15 mouse cellular contexts compared by ENCODE assay signal in genomic region chr4:119666116-119666515, GRCm38 (mm10). TPM values are rescaled to one million over a fixed set of nuclear protein-coding genes. Genes with fewer than 3 reads are reported as not detected.
DNase-seq lines count a peak whose midpoint lies in the region; ATAC-seq and TF ChIP-seq lines count a peak whose summit lies in the region.
"Had no signal": no experiment of that assay in that cellular context is flagged by ENCODE, and none has a peak within 500 bp of the region (broad histone marks: within the 10 kb centered on the region; RNA-seq: fewer than 3 reads in every experiment).

No protein-coding gene starts in this region.

- H3K27ac ChIP-seq in heart, adult 2 months = peak overlapping the region; percentile 73
- peak overlapping the region; percentile 49; the same call in 1 of the 2 replicates for H3K27ac ChIP-seq in heart, embryonic 13.5 days (replicated peaks)
- H3K27ac ChIP-seq in forebrain, embryonic 14.5 days (ENCODE audit: low read depth, low read length) = no peak overlapping the region
- H3K27ac ChIP-seq: forebrain, embryonic 12.5 days; limb, embryonic 15.5 days; lung, embryonic 15.5 days; midbrain, embryonic 12.5 days had no signal

- peaks cover 1% of the 10 kb centered on the region; the same call in 1 of the 2 replicates for H3K4me1 ChIP-seq in heart, adult 2 months (ENCODE audit: control insufficient read depth, insufficient read depth, low read length)
- peaks cover 60% of the 10 kb centered on the region for H3K4me1 ChIP-seq in heart, embryonic 13.5 days
- peaks cover 11% of the 10 kb centered on the region for H3K4me1 ChIP-seq in forebrain, embryonic 14.5 days (ENCODE audit: control insufficient read depth, insufficient read depth, low read length)
- H3K4me1 ChIP-seq: limb, embryonic 15.5 days; lung, embryonic 15.5 days had no signal

- ATAC-seq in heart, embryonic 13.5 days (ENCODE audit: extremely low read depth, insufficient number of reproducible peaks, low FRiP score, low TSS enrichment) = no peak
- ATAC-seq in inflammation-experienced regulatory T-cells, adult 6 months = no peak
- no peak for ATAC-seq in forebrain, embryonic 14.5 days
- ATAC-seq: activated CD4-positive, CD25-positive, alpha-beta regulatory T cell, adult 4 months; CD4-positive, CD25-positive, alpha-beta regulatory T cell, adult 4 months had no signal

- no peaks in the 10 kb centered on the region for H3K79me2 ChIP-seq in heart, adult 2 months (replicated peaks; ENCODE audit: control insufficient read depth, insufficient read depth, low read length)

- H3K36me3 ChIP-seq in heart, adult 2 months (ENCODE audit: control insufficient read depth, insufficient read depth, low read length) = 0 out of 2 replicates have a peak, but pooled peaks cover 2% of the 10 kb centered on the region
- H3K36me3 ChIP-seq in heart, embryonic 13.5 days = no peaks in the 10 kb centered on the region
- H3K36me3 ChIP-seq in forebrain, embryonic 14.5 days (ENCODE audit: control insufficient read depth, insufficient read depth, low read length) = no peaks in the 10 kb centered on the region
- H3K36me3 ChIP-seq: forebrain, embryonic 12.5 days; limb, embryonic 15.5 days; lung, embryonic 15.5 days; midbrain, embryonic 12.5 days had no signal

- no peak overlapping the region for H3K4me2 ChIP-seq in heart, embryonic 13.5 days
- no peak overlapping the region for H3K4me2 ChIP-seq in forebrain, embryonic 14.5 days (ENCODE audit: low read length)
- H3K4me2 ChIP-seq: forebrain, embryonic 12.5 days; limb, embryonic 15.5 days; lung, embryonic 15.5 days; midbrain, embryonic 12.5 days had no signal

- H3K9me3 ChIP-seq in heart, embryonic 13.5 days = no peaks in the 10 kb centered on the region
- no peaks in the 10 kb centered on the region for H3K9me3 ChIP-seq in forebrain, embryonic 14.5 days (replicated peaks; ENCODE audit: control insufficient read depth, low read length)
- H3K9me3 ChIP-seq: forebrain, embryonic 12.5 days; limb, embryonic 15.5 days; lung, embryonic 15.5 days; midbrain, embryonic 12.5 days had no signal

- peak; percentile 36 to 49 for DNase-seq in heart, adult 2 months
- DNase-seq in heart, postnatal 25 days (ENCODE audit: low spot score) = no peak
- DNase-seq in lung, postnatal 25 days (ENCODE audit: low spot score) = peak; percentile 7
- DNase-seq in lung, postnatal 10 days = no peak
- peak; percentile 73 to 78 for DNase-seq in kidney, postnatal 36 days
- no peak for DNase-seq in forebrain, embryonic 14.5 days (ENCODE audit: low spot score)

- peak; percentile 57; the same call in 1 of the 2 replicates for TF ChIP-seq EP300 in heart, adult 2 months (IDR thresholded peaks at IDR 0.05; ENCODE audit: insufficient read depth, low read depth, low read length)

- 37% methylated on average over 8 of the region's 8 CpGs for WGBS in heart, adult 2 months
- 31% methylated on average over 8 of the region's 8 CpGs for WGBS in heart, embryonic 13.5 days
- WGBS in forebrain, embryonic 14.5 days = 29% methylated on average over 8 of the region's 8 CpGs

- intact Hi-C loops in heart, adult 2 months (cut with DNase I) = loop anchor here (2.0 to 5.0 kb wide), 2 partner anchors 35 to 419 kb away; no protein-coding TSS in a partner anchor
- intact Hi-C loops in heart, postnatal 25 days (cut with DNase I) = loop anchor here (2.0 to 5.0 kb wide), 2 partner anchors 35 to 419 kb away; no protein-coding TSS in a partner anchor

- H3K9ac ChIP-seq in heart, adult 2 months (ENCODE audit: low read depth, low read length) = no peak overlapping the region
- no peak overlapping the region for H3K9ac ChIP-seq in heart, embryonic 13.5 days
- no peak overlapping the region for H3K9ac ChIP-seq in forebrain, embryonic 14.5 days (ENCODE audit: low read length)
- H3K9ac ChIP-seq: forebrain, embryonic 12.5 days; limb, embryonic 15.5 days; lung, embryonic 15.5 days; midbrain, embryonic 12.5 days had no signal

- no peak for TF ChIP-seq CTCF in heart, adult 2 months (IDR thresholded peaks at IDR 0.05)

- H3K4me3 ChIP-seq in heart, adult 2 months = no peak overlapping the region
- no peak overlapping the region for H3K4me3 ChIP-seq in heart, embryonic 13.5 days
- H3K4me3 ChIP-seq in forebrain, embryonic 14.5 days (ENCODE audit: low read depth, low read length) = no peak overlapping the region
- H3K4me3 ChIP-seq: forebrain, embryonic 12.5 days; limb, embryonic 15.5 days; lung, embryonic 15.5 days; midbrain, embryonic 12.5 days had no signal

- H3K27me3 ChIP-seq in heart, adult 2 months (ENCODE audit: control insufficient read depth, insufficient read depth, low read length) = no peaks in the 10 kb centered on the region
- H3K27me3 ChIP-seq in heart, embryonic 13.5 days (replicated peaks) = no peaks in the 10 kb centered on the region
- H3K27me3 ChIP-seq in forebrain, embryonic 14.5 days (replicated peaks; ENCODE audit: control insufficient read depth, insufficient read depth, low read length) = no peaks in the 10 kb centered on the region
- H3K27me3 ChIP-seq: forebrain, embryonic 12.5 days; limb, embryonic 15.5 days; lung, embryonic 15.5 days; midbrain, embryonic 12.5 days had no signal

- no peak for TF ChIP-seq POLR2A in heart, adult 2 months (IDR thresholded peaks at IDR 0.05; ENCODE audit: insufficient read depth, low read depth, low read length)

RNA-seq across cellular contexts. Expression of gene Guca2b, which starts 7.4 kb away (rescaled TPM):
- under 1 TPM; 0.44 to 0.68 TPM for total RNA-seq in heart, adult 2 months (2021)
- polyA plus RNA-seq in heart, adult 2 months (2012; rRNA removed) = 0.35 TPM in 1 of 2 replicates, not detected in the other
- total RNA-seq in heart, postnatal 25 days (2021) = not detected
- not detected in 2 replicates for polyA plus RNA-seq in heart, embryonic 13.5 days (2015; fragmentation: Nextera tagmentation; extraction: Ambion mirVana)
- polyA plus RNA-seq in inflammation-experienced regulatory T-cells, adult 6 months (2017; shearing (Covaris generic)) = not detected
- polyA plus RNA-seq in forebrain, embryonic 14.5 days (2014; fragmentation: Nextera tagmentation; extraction: Ambion mirVana) = not detected in 2 replicates
- polyA plus RNA-seq: activated CD4-positive, CD25-positive, alpha-beta regulatory T cell, adult 4 months; CD4-positive, CD25-positive, alpha-beta regulatory T cell, adult 4 months; embryonic facial prominence, embryonic 14.5 days; forebrain, embryonic 12.5 days; limb, embryonic 15.5 days; lung, embryonic 15.5 days; midbrain, embryonic 12.5 days had no signal

RNA-seq across cellular contexts. Expression of gene Guca2a, which starts 28.6 kb away (rescaled TPM):
- total RNA-seq in heart, adult 2 months (2021) = not detected
- 0.21 TPM in 1 of 2 replicates, not detected in the other for polyA plus RNA-seq in heart, adult 2 months (2012; rRNA removed)
- not detected for total RNA-seq in heart, postnatal 25 days (2021)
- not detected in 2 replicates for polyA plus RNA-seq in heart, embryonic 13.5 days (2015; fragmentation: Nextera tagmentation; extraction: Ambion mirVana)
- polyA plus RNA-seq in inflammation-experienced regulatory T-cells, adult 6 months (2017; shearing (Covaris generic)) = not detected
- polyA plus RNA-seq in forebrain, embryonic 14.5 days (2014; fragmentation: Nextera tagmentation; extraction: Ambion mirVana) = not detected in 2 replicates
- polyA plus RNA-seq: activated CD4-positive, CD25-positive, alpha-beta regulatory T cell, adult 4 months; CD4-positive, CD25-positive, alpha-beta regulatory T cell, adult 4 months; embryonic facial prominence, embryonic 14.5 days; forebrain, embryonic 12.5 days; limb, embryonic 15.5 days; lung, embryonic 15.5 days; midbrain, embryonic 12.5 days had no signal

Comparison
In these comparisons a context has a peak if more than half of its experiments do, and no peak if none do; other contexts are left out.
1. DNase-seq: peak in heart, adult 2 months (2 of 2), lung, postnatal 25 days (single experiment) and kidney, postnatal 36 days (2 of 2); none in heart, postnatal 25 days (single experiment), lung, postnatal 10 days (single experiment) and forebrain, embryonic 14.5 days (single experiment).